Mouse (Mus musculus) ES-Bruce4 (cell line): ENCODE measurements around the gene Pusl1.

Experiments used
- CTCF ChIP-seq: IDR thresholded peaks from one replicate; pipeline ENCODE4 v1.8.1; 2011; ENCODE audit warnings: low read depth, low read length
- EP300 ChIP-seq: IDR thresholded peaks from 2 replicates; pipeline ENCODE4 v1.6.1; 2011; ENCODE audit warnings: low read depth, low read length; ENCODE audit not compliant: insufficient read depth
- POLR2A ChIP-seq: IDR thresholded peaks from one replicate; pipeline ENCODE4 v1.8.1; 2011; ENCODE audit warnings: low read length; ENCODE audit not compliant: insufficient read depth

GRCm38 (mm10) chr4:155908281-155908680, 16.7 kb upstream of the Pusl1 start:
- no peak for TF ChIP-seq CTCF
- TF ChIP-seq POLR2A: no peak
- no peak for TF ChIP-seq EP300
